Mouse (Mus musculus): Measurements from ENCODE around the gene Wwox.

Gene Wwox

GRCm38 (mm10) chr8:114665521-114665920 lies 226.1 kb downstream of the Wwox start:
- no peak for ATAC-seq (ENCODE audit: low TSS enrichment)

GRCm38 (mm10) chr8:114670801-114671200 lies 231.3 kb downstream of the Wwox start:
- ATAC-seq (ENCODE audit: low TSS enrichment) = no peak

- ATAC-seq (ENCODE audit: low TSS enrichment) = no peak
Measured at GRCm38 (mm10) chr8:114671237-114671674, 231.8 kb downstream of the Wwox start.

GRCm38 (mm10) chr8:114673416-114673815 lies 234.0 kb downstream of the Wwox start:
- ATAC-seq (ENCODE audit: low TSS enrichment) = no peak

- peak; percentile 91 for ATAC-seq (ENCODE audit: low TSS enrichment)
Measured at GRCm38 (mm10) chr8:114675151-114675550, 235.7 kb downstream of the Wwox start.

GRCm38 (mm10) chr8:114676918-114677317 lies 237.5 kb downstream of the Wwox start:
- ATAC-seq (ENCODE audit: low TSS enrichment) = no peak

GRCm38 (mm10) chr8:114677551-114678127 lies 238.2 kb downstream of the Wwox start:
- no peak for ATAC-seq (ENCODE audit: low TSS enrichment)

- no peak for ATAC-seq (ENCODE audit: low TSS enrichment)
Measured at GRCm38 (mm10) chr8:114679386-114680098, 240.1 kb downstream of the Wwox start.

GRCm38 (mm10) chr8:114681136-114681535 lies 241.7 kb downstream of the Wwox start:
- ATAC-seq (ENCODE audit: low TSS enrichment) = no peak

- no peak for ATAC-seq (ENCODE audit: low TSS enrichment)
Measured at GRCm38 (mm10) chr8:114682166-114682565, 242.7 kb downstream of the Wwox start.

- peak; percentile 85 for ATAC-seq (ENCODE audit: low TSS enrichment)
Measured at GRCm38 (mm10) chr8:114684046-114684702, 244.7 kb downstream of the Wwox start.

- no peak for ATAC-seq (ENCODE audit: low TSS enrichment)
Measured at GRCm38 (mm10) chr8:114686462-114686861, 247.0 kb downstream of the Wwox start.

- ATAC-seq (ENCODE audit: low TSS enrichment) = no peak
Measured at GRCm38 (mm10) chr8:114688732-114689131, 249.3 kb downstream of the Wwox start.

- ATAC-seq (ENCODE audit: low TSS enrichment) = peak; percentile 95
Measured at GRCm38 (mm10) chr8:114694566-114695198, 255.2 kb downstream of the Wwox start.

GRCm38 (mm10) chr8:114703517-114703916 lies 264.1 kb downstream of the Wwox start:
- peak; percentile 76 for ATAC-seq (ENCODE audit: low TSS enrichment)

GRCm38 (mm10) chr8:114707538-114708138 lies 268.2 kb downstream of the Wwox start:
- peak; percentile 52; the same call in 1 of the 2 replicates for ATAC-seq (ENCODE audit: low TSS enrichment)

- ATAC-seq (ENCODE audit: low TSS enrichment) = no peak
Measured at GRCm38 (mm10) chr8:114715318-114716070, 276.0 kb downstream of the Wwox start.

GRCm38 (mm10) chr8:114716546-114717255 lies 277.2 kb downstream of the Wwox start:
- no peak for ATAC-seq (ENCODE audit: low TSS enrichment)

GRCm38 (mm10) chr8:114718821-114719220 lies 279.4 kb downstream of the Wwox start:
- no peak for ATAC-seq (ENCODE audit: low TSS enrichment)

- no peak for ATAC-seq (ENCODE audit: low TSS enrichment)
Measured at GRCm38 (mm10) chr8:114722611-114723010, 283.2 kb downstream of the Wwox start.

Measured in frontal cortex, adult (tissue).